Mouse (Mus musculus) adrenal gland, adult (tissue): Measurements from ENCODE around the gene Zfp449.

Experiments used
- DNase-seq, 2 experiments: peaks; one replicate each; pipeline ENCODE4 v3.0.0; 2022 to 2023; ENCODE audit warnings: low spot score in 1 of 2; ENCODE audit not compliant: inconsistent age in 2 of 2

Zfp449 gene

GRCm38 (mm10) chrX:56346176-56346931, at the start of gene Zfp449:
Gene Zfp449 (plus strand): TSS chrX:56346400.
- peak; percentile 84 to 90 for DNase-seq

GRCm38 (mm10) chrX:56307597-56307996, 38.6 kb upstream of the Zfp449 start:
- DNase-seq = no peak

- no peak for DNase-seq
Observed at GRCm38 (mm10) chrX:56312813-56313212, 33.4 kb upstream of the Zfp449 start.

- no peak for DNase-seq
Observed at GRCm38 (mm10) chrX:56322096-56322495, 24.1 kb upstream of the Zfp449 start.

DNA sequence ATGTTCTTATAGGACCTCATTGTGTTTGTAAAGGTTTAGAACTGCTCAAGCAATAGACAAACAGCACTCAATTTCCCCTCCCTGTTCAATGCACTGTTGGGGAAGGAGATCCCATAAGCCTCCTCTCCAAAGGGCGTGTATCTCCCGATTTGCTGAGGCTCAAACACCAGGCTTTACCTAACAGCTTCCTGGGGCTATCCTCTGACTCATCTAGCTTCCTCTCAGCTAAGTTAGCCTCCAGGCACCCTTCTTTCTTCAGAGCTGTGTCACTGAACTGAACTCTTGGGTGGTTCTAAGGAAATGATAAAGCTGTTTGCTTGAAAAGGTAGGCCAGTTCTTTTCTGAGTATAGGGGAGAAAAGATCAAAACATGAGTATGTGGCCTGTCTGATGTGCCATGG, 23.5 kb upstream of the Zfp449 start:
- DNase-seq = no peak

DNA sequence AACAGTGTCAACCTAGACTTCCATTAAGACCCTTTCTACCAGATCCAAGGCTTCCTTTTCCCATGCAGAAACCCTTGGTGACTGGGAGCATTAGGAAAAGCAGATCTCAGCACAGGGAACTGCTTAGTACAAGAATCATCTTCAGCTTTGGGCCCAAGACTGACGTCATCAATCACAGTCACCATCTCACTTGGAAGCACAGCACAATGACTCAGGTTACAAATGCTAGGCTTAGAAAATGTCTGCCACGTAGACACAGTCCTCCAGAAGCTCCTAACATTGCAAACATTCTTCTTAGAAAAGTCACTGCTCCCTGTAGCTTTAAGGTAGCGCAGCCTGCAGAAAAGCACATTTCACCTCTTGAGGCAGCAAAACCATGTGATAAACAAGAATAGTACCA, 14.2 kb upstream of the Zfp449 start:
- DNase-seq = peak in 1 of 2 experiments; percentile 26

DNA sequence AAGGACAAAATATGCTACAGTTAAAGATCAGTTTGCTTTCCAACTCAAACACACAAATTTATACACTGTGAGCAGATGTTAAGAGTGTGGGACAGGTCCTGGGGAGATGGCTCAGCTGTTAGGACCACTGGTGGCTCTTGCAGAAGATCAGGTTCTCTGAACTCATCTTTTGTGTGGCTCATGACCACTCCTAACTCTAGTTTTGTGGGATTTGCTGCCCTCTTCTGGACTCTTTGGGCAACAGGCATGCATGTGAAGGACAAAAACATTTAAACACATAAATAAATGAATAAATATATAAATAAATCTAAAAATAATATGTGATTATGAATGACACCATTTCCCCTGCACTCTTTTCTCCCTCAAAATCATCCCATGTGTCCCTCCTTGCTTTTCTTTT, 5.9 kb upstream of the Zfp449 start:
- DNase-seq = peak; percentile 19 to 69

- no peak for DNase-seq
Observed at GRCm38 (mm10) chrX:56342921-56343320, 3.3 kb upstream of the Zfp449 start.

- peak; percentile 25 to 73 for DNase-seq
Observed at GRCm38 (mm10) chrX:56346932-56347253, 693 bp downstream of the Zfp449 start.

GRCm38 (mm10) chrX:56374431-56375128, 28.4 kb downstream of the Zfp449 start, which contains the start of gene Smim10l2a:
Gene Smim10l2a (plus strand): TSS chrX:56374586.
- DNase-seq = peak; percentile 55 to 73

GRCm38 (mm10) chrX:56380852-56381251, 34.7 kb downstream of the Zfp449 start:
- DNase-seq = no peak

DNA sequence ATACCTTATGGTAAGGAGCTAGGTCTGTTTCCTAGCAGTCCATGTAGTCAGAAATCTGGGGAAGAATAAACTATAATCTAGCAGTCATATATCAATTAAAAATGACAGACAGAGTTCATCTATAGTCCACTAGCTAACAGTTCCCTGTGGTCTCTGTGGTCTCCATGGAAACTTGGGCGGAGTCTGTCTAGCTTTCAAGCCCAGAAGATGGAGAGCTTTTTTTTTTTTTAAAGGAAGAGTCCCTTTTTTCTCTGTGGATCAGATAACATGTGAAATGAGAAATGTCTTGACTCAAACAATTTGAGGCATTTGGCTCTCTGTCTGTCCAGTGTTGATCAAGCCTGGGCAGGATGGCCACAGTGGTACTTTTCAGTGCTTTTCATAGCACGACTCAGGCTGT, 37.9 kb downstream of the Zfp449 start:
- no peak for DNase-seq

- DNase-seq = no peak
Observed at GRCm38 (mm10) chrX:56404646-56405045, 58.4 kb downstream of the Zfp449 start.

- no peak for DNase-seq
Observed at GRCm38 (mm10) chrX:56405482-56405881, 59.3 kb downstream of the Zfp449 start.

GRCm38 (mm10) chrX:56406128-56406527, 59.9 kb downstream of the Zfp449 start:
- no peak for DNase-seq
